Mouse (Mus musculus): Measurements from ENCODE around the gene Ndufa10. TPM values are rescaled to one million over a fixed set of nuclear protein-coding genes. Genes with fewer than 3 reads are reported as not detected.
"Not testable (repeated sequence)": the region's sequence is repeated elsewhere in the genome, so short reads cannot be mapped to it uniquely, and the experiment has no call there.

The Ndufa10 gene
- 1,000 to 10,000 TPM in 2 of 4 experiments, 100 to 1,000 TPM in 2; 926 to 1,166 (median 1,047) TPM for total RNA-seq (2022)

DNA sequence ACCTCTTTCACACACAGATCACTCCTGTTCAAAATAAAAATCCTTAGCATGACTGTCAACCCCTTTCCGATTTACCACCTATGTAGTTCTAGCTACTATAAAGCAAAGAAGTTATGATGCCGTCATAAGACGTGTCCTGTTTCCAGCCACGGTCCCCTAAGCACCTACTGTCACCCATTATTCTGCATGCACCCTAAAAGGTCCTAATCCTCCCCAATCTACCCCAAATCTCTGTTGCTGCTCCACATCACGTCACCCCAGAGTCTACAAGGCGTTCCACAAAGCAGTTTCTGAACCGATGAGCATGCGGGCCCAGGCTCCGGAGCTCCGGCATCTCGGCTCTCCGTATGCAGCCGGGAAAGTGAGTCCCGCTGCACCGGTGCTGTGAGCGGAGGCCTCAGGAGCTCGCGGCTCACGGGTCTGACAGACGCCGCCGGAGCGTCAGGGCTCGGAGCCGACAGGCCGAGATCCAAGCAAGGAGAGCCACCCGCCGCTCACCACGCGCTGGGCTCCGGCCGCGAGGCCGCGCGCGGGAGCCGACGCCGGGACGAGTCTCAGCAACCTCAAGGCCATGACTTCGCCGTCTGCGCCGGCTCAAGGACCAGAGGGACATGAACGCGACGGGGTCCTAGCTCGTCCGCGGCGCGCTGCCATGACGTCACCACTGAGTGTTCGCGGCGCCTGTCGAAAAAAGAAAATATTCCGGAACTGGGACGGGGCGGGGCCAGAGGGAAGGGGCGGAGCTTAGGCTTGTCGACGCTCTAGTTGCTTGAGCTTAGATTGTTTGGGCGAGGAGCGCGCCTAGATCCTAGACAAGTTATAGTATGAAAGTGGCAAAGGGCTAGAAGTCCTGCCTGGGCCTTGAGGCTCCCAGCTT lies at the start of gene Ndufa10:
Ndufa10 (minus strand) TSS at position 696 of the 877 bp plus-strand sequence.
- peak; percentile 94 for DNase-seq (ENCODE audit: low spot score)

DNA sequence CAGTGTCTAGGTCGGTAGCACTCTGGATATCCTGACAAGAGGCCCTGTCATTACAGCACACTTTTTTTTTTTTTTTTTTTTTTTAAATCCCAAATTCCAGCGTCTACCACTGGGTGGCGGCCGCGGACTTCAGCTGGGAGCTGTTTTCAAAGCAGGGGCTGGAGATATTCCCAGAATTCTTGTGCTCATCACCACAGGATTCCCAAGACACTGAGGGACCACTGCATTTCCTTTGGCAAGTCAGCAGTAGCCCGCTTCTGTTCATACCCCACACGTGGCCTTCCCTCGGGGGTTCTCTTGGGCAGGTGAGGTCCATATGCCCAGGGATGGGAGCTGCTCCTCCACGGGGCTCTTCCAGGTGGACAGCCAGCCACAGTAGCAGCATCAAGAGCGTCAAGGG lies 47.7 kb upstream of the Ndufa10 start:
- peak; percentile 4 for DNase-seq (ENCODE audit: low spot score)

GRCm38 (mm10) chr1:92519046-92519445 lies 45.4 kb upstream of the Ndufa10 start:
- DNase-seq (ENCODE audit: low spot score), result no peak

- DNase-seq (ENCODE audit: low spot score), result no peak
Measured at GRCm38 (mm10) chr1:92518561-92518960, 44.9 kb upstream of the Ndufa10 start, which contains the start of gene Olfr1414. Olfr1414 (minus strand) TSS chr1:92518661.

DNA sequence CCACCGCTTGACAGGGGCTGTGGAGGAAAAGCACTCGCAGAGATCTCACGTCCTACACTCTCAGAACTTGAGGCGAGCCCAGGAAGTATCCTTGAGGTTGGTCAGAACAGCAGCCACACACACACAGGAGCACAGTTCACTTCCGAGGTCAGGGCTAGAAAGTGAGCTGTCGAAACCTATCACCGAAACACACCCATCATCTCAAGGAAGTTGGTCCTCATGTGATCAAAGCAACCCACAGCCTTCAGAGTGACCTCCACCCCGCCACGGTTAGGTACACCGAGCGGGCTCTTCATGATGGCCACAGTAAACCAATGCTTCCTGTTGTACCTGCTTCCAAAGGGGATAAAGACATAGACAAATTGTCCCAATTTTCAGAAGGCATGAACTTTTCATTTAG lies 41.7 kb upstream of the Ndufa10 start:
- DNase-seq (ENCODE audit: low spot score), result no peak

GRCm38 (mm10) chr1:92511646-92512045 lies 38.0 kb upstream of the Ndufa10 start:
- DNase-seq (ENCODE audit: low spot score), result not testable (repeated sequence)

GRCm38 (mm10) chr1:92496001-92496400 lies 22.3 kb upstream of the Ndufa10 start, which contains the start of gene Olfr1415:
Olfr1415 (minus strand) TSS chr1:92496101.
- no peak for DNase-seq (ENCODE audit: low spot score)

GRCm38 (mm10) chr1:92485013-92485412 lies 11.4 kb upstream of the Ndufa10 start, which contains the start of gene Olfr1416:
Olfr1416 (minus strand) TSS chr1:92485113.
- no peak for DNase-seq (ENCODE audit: low spot score)

- no peak for DNase-seq (ENCODE audit: low spot score)
Measured at GRCm38 (mm10) chr1:92474066-92474578, 462 bp upstream of the Ndufa10 start.

DNA sequence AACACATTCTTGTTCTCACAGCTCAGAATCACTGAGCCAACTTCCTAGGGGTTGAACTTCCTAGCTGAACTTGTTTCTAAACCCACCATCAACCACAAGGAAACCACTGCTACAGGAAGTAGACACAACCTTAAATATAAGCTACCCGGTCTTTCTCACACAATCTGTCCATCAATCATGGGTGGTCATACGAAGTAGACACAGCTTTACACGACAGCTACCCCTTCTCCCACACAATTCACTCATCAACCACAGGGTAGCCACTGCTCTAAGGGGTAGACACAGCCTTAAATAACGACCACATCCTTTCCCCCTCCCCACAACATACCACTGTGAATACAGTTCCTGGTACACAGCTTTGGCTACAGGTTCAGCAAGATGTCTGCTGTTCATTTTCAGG lies 4.8 kb downstream of the Ndufa10 start:
- DNase-seq (ENCODE audit: low spot score), result no peak

GRCm38 (mm10) chr1:92458416-92458815 lies 15.2 kb downstream of the Ndufa10 start:
- no peak for DNase-seq (ENCODE audit: low spot score)

GRCm38 (mm10) chr1:92457758-92458157 lies 15.9 kb downstream of the Ndufa10 start:
- no peak for DNase-seq (ENCODE audit: low spot score)

DNA sequence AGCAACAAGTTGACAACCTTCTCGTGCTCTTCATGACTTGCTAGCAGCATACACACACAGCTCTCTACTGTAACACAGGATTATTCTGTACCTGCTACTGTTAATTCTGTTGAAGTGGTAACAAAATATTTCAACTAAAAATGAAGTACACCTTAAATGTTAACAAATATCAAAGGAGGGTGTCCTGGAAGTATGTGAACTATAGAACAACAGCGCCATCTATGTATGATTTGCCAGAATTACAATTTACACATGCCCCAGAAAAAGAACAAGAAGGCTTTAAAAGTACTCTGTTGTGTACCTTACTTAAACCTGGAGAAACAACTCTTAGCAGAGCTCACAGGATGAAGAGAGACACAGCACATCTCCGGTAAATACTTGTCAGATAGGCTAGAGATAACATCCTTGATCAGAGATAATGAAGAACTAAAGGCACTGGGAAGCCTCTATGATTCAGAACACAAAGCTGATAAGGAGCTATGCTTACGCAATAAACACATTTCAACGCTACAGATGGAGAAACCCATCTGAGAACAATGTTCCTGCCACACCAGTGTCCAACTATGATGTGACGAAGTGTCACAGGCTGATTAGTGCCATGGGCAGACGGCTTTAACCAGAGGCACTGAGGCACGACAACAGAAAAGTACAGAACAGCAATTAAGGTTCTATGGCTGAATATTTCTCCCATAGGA lies 19.8 kb downstream of the Ndufa10 start:
- peak; percentile 34 for DNase-seq (ENCODE audit: low spot score)

DNA sequence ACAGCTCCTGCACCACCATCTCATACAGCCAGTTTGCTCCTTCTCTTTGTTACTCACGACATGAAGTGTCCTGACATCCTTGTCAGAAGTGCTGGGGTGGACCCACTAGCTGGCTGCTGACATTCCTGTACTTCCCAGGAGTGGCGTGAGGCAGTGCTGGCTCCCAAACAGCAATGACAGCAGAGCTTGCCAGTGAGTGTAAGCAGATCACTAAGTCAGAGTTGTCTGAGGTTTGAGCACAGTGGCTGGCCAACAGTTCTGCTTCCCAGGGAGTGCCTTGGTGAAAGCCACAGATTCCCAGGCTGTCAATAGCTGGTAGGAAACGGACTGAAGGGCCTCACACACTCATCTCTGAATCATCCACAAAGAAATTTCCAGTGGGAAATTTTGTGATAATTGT lies 25.4 kb downstream of the Ndufa10 start:
- no peak for DNase-seq (ENCODE audit: low spot score)

DNA sequence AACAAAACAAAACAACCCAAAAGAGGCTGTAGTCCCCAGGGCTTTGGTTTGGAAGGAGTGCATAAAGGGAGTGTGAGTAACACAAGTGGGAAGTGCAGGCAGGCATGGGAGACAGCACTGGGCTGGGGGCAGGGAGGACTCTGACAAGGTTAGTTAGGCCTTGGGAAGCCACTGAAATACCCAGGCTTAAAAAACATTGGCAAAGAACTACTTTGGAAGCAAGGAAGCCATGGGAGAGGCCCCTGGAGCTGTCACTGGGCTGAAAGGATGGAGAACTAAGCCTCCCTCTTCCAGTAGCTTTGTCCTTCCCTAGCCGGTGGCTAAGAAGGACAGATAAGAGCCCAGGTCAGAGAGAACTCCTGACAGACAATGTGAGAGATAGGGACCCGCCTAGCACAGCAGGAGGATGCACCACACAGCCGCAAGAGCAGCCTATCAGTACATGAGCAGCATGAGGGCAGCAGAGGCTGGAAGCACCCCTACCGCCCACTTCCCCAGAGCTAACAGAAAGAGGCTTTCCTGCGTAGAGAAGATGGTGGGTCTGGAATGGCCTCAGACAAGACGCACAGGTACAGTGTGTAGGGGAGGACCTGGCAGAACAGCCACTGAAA lies 32.1 kb downstream of the Ndufa10 start:
- no peak for DNase-seq (ENCODE audit: low spot score)

DNA sequence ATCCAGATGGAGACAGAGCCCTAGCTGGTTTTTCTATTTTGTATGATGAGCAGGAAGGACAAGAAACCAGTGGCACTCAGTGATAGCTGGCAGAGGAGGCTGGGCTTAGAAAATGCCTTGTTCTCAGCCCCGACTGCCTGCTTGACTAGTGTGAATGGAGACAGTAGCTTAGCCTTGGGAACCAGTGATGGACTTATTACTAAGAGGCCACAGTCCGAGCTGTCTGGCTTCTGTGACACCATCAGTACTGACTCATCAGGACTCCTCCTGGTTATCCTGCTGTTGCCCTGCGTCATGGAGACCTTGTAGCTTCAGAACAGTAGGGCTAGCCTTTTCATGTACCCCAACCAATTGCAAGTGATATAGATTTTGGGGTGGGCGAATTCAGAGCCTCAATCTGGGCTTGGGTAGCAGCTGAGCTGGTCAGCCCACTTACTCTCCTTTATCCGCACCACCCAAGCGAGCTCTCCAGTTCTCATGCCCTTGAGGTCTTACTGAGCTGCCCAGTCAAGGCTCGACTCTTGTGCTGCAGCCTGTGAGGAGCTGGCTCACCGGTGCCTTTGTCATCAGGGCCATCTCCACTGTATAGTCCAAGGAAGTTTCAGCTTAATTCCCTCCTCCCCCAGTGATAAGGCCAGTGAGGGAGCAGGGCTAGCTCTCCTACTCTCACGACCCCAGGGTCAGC lies 33.5 kb downstream of the Ndufa10 start:
- DNase-seq (ENCODE audit: low spot score), result no peak

- DNase-seq (ENCODE audit: low spot score), result peak; percentile 45
Measured at GRCm38 (mm10) chr1:92437678-92438271, 35.9 kb downstream of the Ndufa10 start.

GRCm38 (mm10) chr1:92436831-92437321 lies 36.8 kb downstream of the Ndufa10 start:
- DNase-seq (ENCODE audit: low spot score), result no peak

DNA sequence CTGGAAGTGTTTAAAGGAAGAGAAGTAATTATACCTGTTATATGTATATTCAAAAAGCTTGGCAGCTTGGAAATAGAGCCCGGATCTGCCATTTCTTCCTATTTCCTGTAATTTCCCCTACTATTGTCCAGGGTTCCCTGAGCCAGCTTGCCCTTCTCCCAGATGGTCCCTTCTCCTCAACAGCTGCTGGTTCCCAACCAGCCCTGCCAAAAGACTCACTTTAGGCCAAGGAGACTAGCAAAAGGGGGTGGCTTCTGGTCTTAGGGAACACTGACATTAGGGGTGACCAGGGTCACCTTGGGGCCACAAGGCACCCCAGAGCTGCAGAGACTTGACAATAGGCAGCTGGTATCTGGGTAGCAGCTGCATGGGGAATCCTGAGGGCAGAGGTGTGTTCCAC lies 38.7 kb downstream of the Ndufa10 start:
- DNase-seq (ENCODE audit: low spot score), result no peak

DNA sequence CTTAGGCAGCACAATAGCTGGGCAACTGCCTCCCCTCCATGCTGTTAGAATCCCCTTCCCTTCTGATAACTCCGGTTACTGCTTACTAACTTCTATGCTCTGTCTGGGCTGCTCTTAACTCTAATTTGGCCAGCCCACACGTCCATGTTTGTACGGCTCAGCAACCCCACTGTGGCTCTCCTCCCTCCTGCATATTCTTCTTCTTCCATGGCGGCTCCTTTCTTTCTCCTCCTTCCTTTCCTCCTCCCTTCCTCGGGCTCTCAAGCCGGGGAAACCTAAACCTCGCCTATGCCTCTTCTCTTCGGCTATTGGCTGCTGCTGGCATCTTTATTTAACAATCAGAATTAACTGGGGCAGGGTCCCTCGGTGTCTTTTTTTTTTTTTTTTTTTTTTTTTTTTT lies 40.9 kb downstream of the Ndufa10 start:
- DNase-seq (ENCODE audit: low spot score), result no peak

DNA sequence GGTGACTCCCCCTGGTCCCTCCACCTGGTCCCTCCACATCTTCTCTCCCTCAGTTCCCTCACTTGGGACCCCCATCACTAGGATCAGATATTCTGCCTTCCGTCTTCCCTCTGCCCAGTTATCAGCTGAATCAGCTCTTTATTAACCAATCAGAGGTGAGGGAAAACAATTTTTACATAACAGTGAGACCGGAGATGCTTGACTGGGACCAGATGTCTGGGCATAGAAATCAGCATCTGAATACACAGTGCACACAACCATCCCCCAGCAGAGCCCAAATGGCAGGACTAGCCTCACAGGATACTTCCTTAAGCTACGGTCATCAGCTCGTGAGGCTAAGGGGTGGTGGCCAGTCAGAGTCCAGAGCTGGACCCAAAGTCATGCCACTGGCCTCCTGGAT lies 41.6 kb downstream of the Ndufa10 start:
- no peak for DNase-seq (ENCODE audit: low spot score)
